Mouse (Mus musculus): Measurements from ENCODE around the gene Lrrc57. TPM values are rescaled to one million over a fixed set of nuclear protein-coding genes. Genes with fewer than 3 reads are reported as not detected.

The Lrrc57 gene
- total RNA-seq, 1 experiment from 2014 or later = 28.1 TPM

DNA sequence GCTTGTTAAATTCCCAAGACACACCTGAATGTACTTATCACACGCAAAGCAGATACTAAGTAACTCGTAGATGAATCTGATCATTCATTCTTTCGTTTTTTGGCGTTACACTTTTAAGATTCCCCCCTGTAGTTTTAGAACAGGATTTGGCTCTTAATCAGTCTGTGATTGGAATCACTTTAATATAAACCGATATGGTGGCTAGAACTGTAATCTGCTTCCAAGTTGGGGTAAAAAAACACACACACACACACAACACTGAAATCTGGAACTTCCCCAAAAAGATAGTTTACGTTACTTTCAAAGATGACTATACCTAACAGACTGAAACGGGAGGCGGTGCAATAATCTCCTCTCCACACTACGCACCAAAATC lies 46.5 kb downstream of the Lrrc57 start:
- ATAC-seq (replicated peaks; ENCODE audit: insufficient number of reproducible peaks, low FRiP score, low TSS enrichment, poor library complexity, severe bottlenecking) = peak; percentile 13; the same call in 1 of the 2 replicates

DNA sequence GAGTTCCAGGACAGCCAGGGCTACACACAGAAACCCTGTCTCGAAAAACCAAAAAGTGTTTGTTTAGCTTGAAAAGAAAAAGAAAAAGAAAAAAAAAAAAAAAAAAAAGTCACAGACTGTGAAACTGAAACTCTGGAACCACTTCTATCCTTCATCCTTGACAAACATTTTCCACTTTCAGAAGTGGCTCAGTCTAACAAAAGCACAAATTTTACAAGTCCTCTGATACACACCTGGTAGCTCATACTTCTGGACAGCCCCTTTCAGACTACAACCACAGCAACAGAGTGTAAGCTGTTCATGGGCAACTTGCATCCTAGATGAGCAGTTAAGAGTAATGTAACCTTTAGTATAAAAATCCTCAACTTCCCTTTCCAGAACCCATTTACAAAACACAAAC lies 47.8 kb downstream of the Lrrc57 start:
- no peak for ATAC-seq (replicated peaks; ENCODE audit: insufficient number of reproducible peaks, low FRiP score, low TSS enrichment, poor library complexity, severe bottlenecking)

DNA sequence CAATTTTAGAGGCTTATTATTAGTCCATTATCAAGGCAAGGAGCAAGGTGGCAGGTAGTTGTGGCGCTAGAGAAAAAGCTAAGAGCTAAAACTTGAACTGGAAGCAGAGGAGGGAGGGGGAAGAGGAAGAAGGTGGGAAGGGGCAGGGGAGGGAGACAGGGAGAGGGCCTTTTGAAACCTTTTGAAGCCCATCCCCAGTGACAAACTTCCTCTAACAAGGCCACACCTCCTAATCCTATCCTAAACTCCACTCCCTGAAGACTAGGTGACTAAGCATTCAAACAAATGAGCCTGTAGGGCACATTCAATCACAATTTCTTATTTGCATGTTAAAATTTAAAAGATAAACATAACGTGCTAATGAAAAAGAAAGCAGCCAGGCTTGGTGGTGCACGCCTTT lies 50.5 kb downstream of the Lrrc57 start:
- ATAC-seq (replicated peaks; ENCODE audit: insufficient number of reproducible peaks, low FRiP score, low TSS enrichment, poor library complexity, severe bottlenecking) = peak; percentile 57

DNA sequence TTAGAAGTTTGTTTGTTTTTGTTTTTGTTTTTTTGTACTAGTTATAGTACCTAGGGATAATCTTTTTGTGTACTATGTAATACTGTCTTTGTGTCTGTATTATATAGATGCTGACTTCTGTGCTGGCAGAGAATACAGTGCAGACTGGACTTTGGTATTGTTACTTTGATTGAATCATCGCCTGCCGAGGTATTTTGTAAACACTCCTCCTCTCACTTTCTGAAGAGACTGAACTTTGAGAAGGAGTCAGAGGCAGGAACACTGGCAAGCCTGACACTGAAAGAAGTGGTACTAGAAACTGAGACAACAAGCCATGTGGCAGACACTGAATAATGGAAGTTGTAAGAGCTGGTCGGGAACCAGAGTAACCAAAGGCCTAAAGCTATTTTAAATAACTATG lies 52.5 kb downstream of the Lrrc57 start:
- no peak for ATAC-seq (replicated peaks; ENCODE audit: insufficient number of reproducible peaks, low FRiP score, low TSS enrichment, poor library complexity, severe bottlenecking)

Other genes with a start within 250 kb of the Lrrc57 start
- 25.2 to 72.3 TPM (median 30.0 TPM) in 3 replicates for gene Ganc, start 205.6 kb downstream of the Lrrc57 start, total RNA-seq (2017)
- 79.0 to 84.8 TPM (median 79.4 TPM) in 3 replicates for gene Tmem87a, start 205.4 kb downstream of the Lrrc57 start, total RNA-seq (2017)
- 2.0 to 6.3 TPM (median 5.0 TPM) in 3 replicates for gene Capn3, start 153.5 kb downstream of the Lrrc57 start, total RNA-seq (2017)
- 70.6 to 88.5 TPM (median 78.7 TPM) in 3 replicates for gene Zfp106, start 45.7 kb downstream of the Lrrc57 start, total RNA-seq (2017)
- 215 to 294 TPM (median 259 TPM) in 3 replicates for gene Snap23, start 41.8 kb downstream of the Lrrc57 start, total RNA-seq (2017)
- gene Haus2, start 137 bp downstream of the Lrrc57 start, total RNA-seq (2017) = 12.5 to 16.3 TPM (median 16.0 TPM) in 3 replicates
- 4.1 to 9.6 TPM (median 6.0 TPM) in 3 replicates for gene Stard9, start 19.6 kb upstream of the Lrrc57 start, total RNA-seq (2017)
- gene Cdan1, start 240.6 kb upstream of the Lrrc57 start, total RNA-seq (2017) = 10.2 to 23.4 TPM (median 12.2 TPM) in 3 replicates
- 2.9 to 5.5 TPM (median 3.6 TPM) in 3 replicates for gene Ttbk2, start 241.1 kb upstream of the Lrrc57 start, total RNA-seq (2017)

Measured in monocyte, adult 5-6 weeks (primary cell).